Mouse (Mus musculus) forebrain, embryonic 11.5 days (tissue): ENCODE results near the gene Hes6. TPM values are rescaled to one million over a fixed set of nuclear protein-coding genes. Genes with fewer than 3 reads are reported as not detected.

Source experiments
- ATAC-seq: fragments of 200-750 bp; cut with Nextera tagmentation; replicated peaks from 2 replicates; pipeline ENCODE4 v1.8.0; 2017; ENCODE audit warnings: moderate TSS enrichment; ENCODE audit not compliant: low FRiP score
- DNase-seq: peaks from one replicate; pipeline ENCODE4 v3.0.0-alpha.2; 2017; ENCODE audit warnings: low spot score
- H3K27ac ChIP-seq: fragments of 300-500 bp; sonication (generic); 2 replicates; pipeline ENCODE4 v1.5.1; 2014; ENCODE audit warnings: low read depth, low read length
- H3K27me3 ChIP-seq: fragments of 300-500 bp; sonication (generic); 2 replicates; pipeline ENCODE4 v1.6.1; 2014; ENCODE audit warnings: mild to moderate bottlenecking, low read length, mixed read lengths; ENCODE audit not compliant: control insufficient read depth, insufficient read depth
- H3K36me3 ChIP-seq: fragments of 300-500 bp; sonication (generic); 2 replicates; pipeline ENCODE4 v1.6.1; 2014; ENCODE audit warnings: mild to moderate bottlenecking, low read length, moderate library complexity, mixed read lengths; ENCODE audit not compliant: control insufficient read depth, insufficient read depth
- H3K4me1 ChIP-seq: fragments of 300-500 bp; sonication (generic); replicated peaks from 2 replicates; pipeline ENCODE4 v1.6.1; 2014; ENCODE audit warnings: low read length, mixed read lengths; ENCODE audit not compliant: control insufficient read depth, insufficient read depth
- H3K4me2 ChIP-seq: fragments of 300-500 bp; sonication (generic); 2 replicates; pipeline ENCODE4 v1.6.1; 2014; ENCODE audit warnings: low read depth, mild to moderate bottlenecking, low read length, moderate library complexity, mixed read lengths; ENCODE audit not compliant: severe bottlenecking
- H3K4me3 ChIP-seq: fragments of 300-500 bp; sonication (generic); 2 replicates; pipeline ENCODE4 v1.5.1; 2014; ENCODE audit warnings: low read depth, low read length
- H3K9ac ChIP-seq: fragments of 300-500 bp; sonication (generic); 2 replicates; pipeline ENCODE4 v1.6.1; 2014; ENCODE audit warnings: low read length
- H3K9me3 ChIP-seq: fragments of 300-500 bp; sonication (generic); 2 replicates; pipeline ENCODE4 v1.6.1; 2016; ENCODE audit warnings: low read length, mixed read lengths; ENCODE audit not compliant: control insufficient read depth
- WGBS: fragments of 180-500 bp; shearing (Covaris S2); extraction: QIAGEN DNeasy Blood & Tissue Kit; methylation state at CpG from one replicate; pipeline ENCODE4 v1.1.7; 2014; 5-methylcytosine and 5-hydroxymethylcytosine counted together
- polyA plus RNA-seq: library from polyadenylated mRNA; unstranded; fragments of >200 nt; fragmentation: Nextera tagmentation; extraction: Ambion mirVana; gene quantifications from 2 replicates; pipeline ENCODE4 v1.2.1, GENCODE M21; 2014

Hes6 gene
- polyA plus RNA-seq, 1 experiment from 2014 or later = 258 TPM

DNA sequence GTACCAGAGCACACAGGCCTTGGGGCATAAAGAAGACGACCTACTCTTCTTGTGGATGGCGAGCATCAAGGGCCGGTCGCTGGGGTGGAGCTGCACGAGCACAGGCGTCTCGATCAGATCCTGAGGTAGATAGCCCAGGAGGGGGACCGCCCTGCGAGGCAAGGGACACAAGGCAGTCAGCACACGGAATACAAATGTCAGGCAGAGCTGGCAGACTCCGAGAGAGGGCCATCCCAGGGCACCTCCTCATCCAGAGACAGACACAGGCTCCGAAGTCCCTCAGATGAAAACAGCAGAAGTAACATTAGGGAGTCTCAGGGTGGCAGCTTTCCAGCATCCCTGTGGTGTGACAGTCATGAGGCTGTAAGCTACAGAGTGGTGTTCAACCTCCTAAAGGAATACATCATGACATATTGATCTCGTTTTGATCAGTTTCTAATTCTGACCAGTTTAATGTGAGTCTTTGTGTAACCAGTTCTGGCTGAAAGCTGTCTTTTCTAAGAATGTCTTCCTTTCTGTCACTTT, 21.8 kb upstream of the Hes6 start:
- no peak overlapping the region for H3K4me3 ChIP-seq
- no peaks in the 10 kb centered on the region for H3K36me3 ChIP-seq
- H3K9ac ChIP-seq = no peak overlapping the region
- WGBS = 91% methylated on average over 13 of the region's 13 CpGs
- H3K9me3 ChIP-seq = no peaks in the 10 kb centered on the region
- H3K27me3 ChIP-seq = no peaks in the 10 kb centered on the region
- H3K4me1 ChIP-seq = no peaks in the 10 kb centered on the region
- ATAC-seq (no peak), DNase-seq (no peak)
- no peak overlapping the region for H3K27ac ChIP-seq
- H3K4me2 ChIP-seq = no peak overlapping the region

GRCm38 (mm10) chr1:91434905-91435304, 21.1 kb upstream of the Hes6 start:
- Histone ChIP-seq H3K4me3 (no peak overlapping the region), H3K27me3 (no peaks in the 10 kb centered on the region), H3K9me3 (no peaks in the 10 kb centered on the region), H3K4me1 (no peaks in the 10 kb centered on the region), H3K36me3 (no peaks in the 10 kb centered on the region), H3K4me2 (no peak overlapping the region), H3K27ac (no peak overlapping the region), H3K9ac (no peak overlapping the region)
- DNase-seq (no peak), ATAC-seq (no peak)
- 94% methylated on average over 8 of the region's 8 CpGs for WGBS

DNA sequence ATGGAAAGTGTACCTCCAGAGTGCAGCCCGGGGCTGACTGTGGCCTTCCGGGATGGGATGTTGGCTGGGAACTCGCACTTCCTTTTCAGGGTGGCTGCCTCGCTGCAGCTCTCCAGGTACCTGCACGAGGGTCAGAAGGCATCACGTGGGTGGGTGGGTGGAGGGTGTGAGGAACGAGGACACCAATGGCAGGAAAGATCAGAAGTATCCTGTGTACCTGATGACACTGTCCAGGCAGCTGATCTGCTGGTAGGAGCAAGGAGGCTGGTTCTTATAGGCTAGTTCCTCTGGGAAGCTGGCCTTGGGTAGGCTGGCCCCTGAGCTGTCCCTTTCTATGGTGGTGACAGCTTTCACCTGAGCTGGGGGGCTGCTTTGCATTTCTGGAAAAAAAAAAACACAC, 16.9 kb upstream of the Hes6 start:
- WGBS = 79% methylated on average over 7 of the region's 7 CpGs
- Histone ChIP-seq H3K9me3 (no peaks in the 10 kb centered on the region), H3K4me1 (no peaks in the 10 kb centered on the region), H3K9ac (no peak overlapping the region), H3K4me2 (no peak overlapping the region), H3K27me3 (no peaks in the 10 kb centered on the region), H3K4me3 (no peak overlapping the region), H3K27ac (no peak overlapping the region), H3K36me3 (no peaks in the 10 kb centered on the region)
- no peak for ATAC-seq
- DNase-seq = no peak

DNA sequence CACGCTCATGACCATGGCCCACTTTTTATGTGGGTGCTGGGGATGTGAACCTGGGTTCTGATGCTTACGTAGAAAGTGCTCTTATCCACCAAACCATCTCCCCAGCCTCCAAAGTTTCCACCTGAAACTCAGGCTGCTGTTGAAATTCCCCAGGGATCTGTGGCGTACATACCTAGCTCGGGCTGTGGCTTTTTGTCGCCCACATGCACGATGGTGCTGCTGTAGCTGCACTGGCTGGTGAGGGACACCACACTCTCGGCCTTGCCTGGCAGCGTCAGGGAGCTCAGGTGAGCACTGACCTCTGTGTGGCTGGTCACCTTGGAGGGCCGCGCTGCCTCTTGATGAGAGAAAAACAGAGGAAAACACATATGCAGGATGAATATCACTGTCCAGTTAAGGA, 15.4 kb upstream of the Hes6 start:
- no peaks in the 10 kb centered on the region for H3K9me3 ChIP-seq
- H3K4me2 ChIP-seq = no peak overlapping the region
- H3K9ac ChIP-seq = no peak overlapping the region
- no peaks in the 10 kb centered on the region for H3K4me1 ChIP-seq
- ATAC-seq = no peak
- no peaks in the 10 kb centered on the region for H3K36me3 ChIP-seq
- no peak overlapping the region for H3K27ac ChIP-seq
- 90% methylated on average over 10 of the region's 10 CpGs for WGBS
- no peak for DNase-seq
- H3K4me3 ChIP-seq = no peak overlapping the region
- no peaks in the 10 kb centered on the region for H3K27me3 ChIP-seq

DNA sequence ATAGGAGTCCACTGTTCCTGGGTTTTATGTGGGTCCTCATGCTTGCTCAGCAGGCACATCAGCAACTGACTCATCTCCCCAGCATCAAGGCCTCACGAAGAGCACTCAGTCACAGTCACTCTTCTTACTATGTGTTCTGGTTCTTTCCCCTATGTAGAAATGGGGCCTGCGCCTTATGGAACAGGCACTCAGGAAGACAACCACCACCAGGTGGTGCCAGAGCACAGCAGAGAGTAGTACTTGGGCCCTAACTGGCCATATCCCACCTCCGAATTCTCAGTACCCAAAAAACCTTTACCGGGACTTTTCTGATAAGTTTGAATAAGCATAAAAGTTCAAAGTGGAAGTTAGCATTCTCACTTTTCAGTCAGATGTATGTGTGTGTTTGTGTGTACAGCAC, 14.8 kb upstream of the Hes6 start:
- Histone ChIP-seq H3K27ac (no peak overlapping the region), H3K9ac (no peak overlapping the region), H3K4me3 (no peak overlapping the region), H3K9me3 (no peaks in the 10 kb centered on the region), H3K27me3 (no peaks in the 10 kb centered on the region), H3K4me2 (no peak overlapping the region), H3K36me3 (no peaks in the 10 kb centered on the region), H3K4me1 (no peaks in the 10 kb centered on the region)
- WGBS = 43% methylated on average over 4 of the region's 4 CpGs
- DNase-seq (peak; percentile 87), ATAC-seq (no peak)

DNA sequence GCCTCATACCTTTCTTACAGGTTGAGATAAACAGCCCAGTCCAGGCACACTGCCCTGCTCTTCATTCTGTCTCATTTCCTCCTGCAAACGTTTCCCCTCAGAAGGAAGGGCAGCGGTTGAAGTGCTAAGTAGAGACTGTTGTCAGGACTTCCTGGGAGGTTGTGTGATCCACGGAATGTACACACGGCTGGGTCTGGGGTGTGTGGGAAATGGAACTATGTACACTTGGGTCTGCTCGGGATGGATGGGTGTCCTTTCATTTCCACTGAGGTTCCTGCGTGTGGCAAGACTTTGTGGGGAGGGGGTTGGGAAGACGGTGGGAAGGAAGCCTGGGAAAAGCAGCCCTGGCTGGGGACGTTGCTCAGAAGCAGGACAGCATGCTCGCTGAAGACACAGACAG, 12.6 kb upstream of the Hes6 start:
- H3K27ac ChIP-seq = no peak overlapping the region
- no peak overlapping the region for H3K9ac ChIP-seq
- H3K4me1 ChIP-seq = no peaks in the 10 kb centered on the region
- no peak overlapping the region for H3K4me2 ChIP-seq
- ATAC-seq (no peak), DNase-seq (no peak)
- H3K36me3 ChIP-seq = no peaks in the 10 kb centered on the region
- H3K9me3 ChIP-seq = no peaks in the 10 kb centered on the region
- H3K27me3 ChIP-seq = no peaks in the 10 kb centered on the region
- 82% methylated on average over 9 of the region's 9 CpGs for WGBS
- H3K4me3 ChIP-seq = no peak overlapping the region

GRCm38 (mm10) chr1:91420601-91421065, 6.8 kb upstream of the Hes6 start:
- Histone ChIP-seq H3K9me3 (no peaks in the 10 kb centered on the region), H3K4me1 (no peaks in the 10 kb centered on the region), H3K9ac (no peak overlapping the region), H3K27me3 (no peaks in the 10 kb centered on the region), H3K27ac (no peak overlapping the region), H3K4me2 (no peak overlapping the region), H3K4me3 (no peak overlapping the region), H3K36me3 (no peaks in the 10 kb centered on the region)
- DNase-seq (no peak), ATAC-seq (no peak)
- WGBS = 87% methylated on average over 8 of the region's 8 CpGs

DNA sequence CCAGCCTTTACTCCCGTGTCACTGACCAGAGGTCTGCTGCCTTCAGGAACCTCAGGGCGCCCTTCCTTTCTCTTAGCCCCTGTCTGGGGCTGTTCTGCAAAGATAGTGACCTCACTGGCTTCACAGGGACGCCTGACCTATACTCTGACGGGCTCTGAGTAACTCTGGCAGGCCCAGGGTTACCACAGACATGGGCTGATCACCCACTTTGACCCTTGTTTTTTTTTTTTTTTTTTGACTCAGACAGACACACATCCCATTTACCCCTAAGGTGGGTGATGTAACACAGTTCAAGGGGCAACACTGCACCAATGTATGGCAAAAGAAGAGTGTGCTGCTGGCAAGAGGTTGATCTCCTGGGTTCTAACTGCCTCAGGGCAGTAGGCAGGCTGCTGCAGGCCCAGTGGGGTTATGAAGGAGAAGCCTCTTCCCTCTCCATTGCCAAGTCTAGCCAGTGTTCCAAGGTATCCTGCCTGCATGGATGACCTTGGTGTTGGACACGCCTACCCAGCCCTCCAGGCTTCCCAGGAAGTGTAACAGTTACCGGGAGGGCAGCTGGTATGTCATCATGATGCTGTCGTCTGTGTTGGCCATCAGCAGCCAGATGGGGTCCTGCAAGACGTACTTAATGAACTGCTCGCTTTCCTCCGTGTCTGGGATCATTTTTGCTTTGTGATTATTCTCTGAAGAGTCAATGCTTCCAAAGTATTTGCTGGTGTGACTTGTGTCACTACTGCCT, 6.2 kb upstream of the Hes6 start:
- WGBS = 69% methylated on average over 10 of the region's 10 CpGs
- Histone ChIP-seq H3K9ac (no peak overlapping the region), H3K27ac (no peak overlapping the region)

DNA sequence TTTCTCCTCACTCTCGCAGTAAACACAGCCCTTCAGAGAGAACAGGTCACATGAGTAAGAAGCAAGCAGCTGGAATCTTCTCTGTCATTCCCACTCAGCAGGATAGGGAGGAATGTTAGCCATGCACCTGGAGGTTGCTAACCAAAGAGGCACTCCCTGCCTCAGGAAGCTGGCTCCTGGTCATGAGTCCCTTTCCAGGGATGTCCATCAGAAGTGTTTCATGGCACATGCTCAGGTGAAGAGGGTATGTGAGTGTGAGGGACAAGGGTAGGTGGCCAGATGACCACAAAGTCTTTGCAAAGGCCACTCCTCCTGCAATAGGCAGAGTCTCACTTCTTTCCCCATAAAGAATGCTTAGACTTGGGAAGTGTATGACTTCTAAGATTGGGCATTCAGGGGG, 4.2 kb upstream of the Hes6 start:
- Histone ChIP-seq H3K9me3 (no peaks in the 10 kb centered on the region), H3K4me2 (no peak overlapping the region), H3K27ac (no peak overlapping the region), H3K36me3 (no peaks in the 10 kb centered on the region), H3K4me3 (no peak overlapping the region), H3K4me1 (peaks cover 15% of the 10 kb centered on the region), H3K9ac (no peak overlapping the region), H3K27me3 (no peaks in the 10 kb centered on the region)
- WGBS = 96% methylated on average over 1 of the region's 1 CpGs
- DNase-seq (no peak), ATAC-seq (no peak)

More for the DNA sequence above, 6.2 kb upstream of the Hes6 start:
- DNase-seq = no peak
- H3K9me3 ChIP-seq = no peaks in the 10 kb centered on the region
- H3K4me3 ChIP-seq = no peak overlapping the region
- no peaks in the 10 kb centered on the region for H3K36me3 ChIP-seq
- H3K27me3 ChIP-seq = no peaks in the 10 kb centered on the region
- H3K4me2 ChIP-seq = no peak overlapping the region
- H3K4me1 ChIP-seq = peaks cover 5% of the 10 kb centered on the region
- no peak for ATAC-seq
